Mouse (Mus musculus) spleen, embryonic (tissue): ENCODE measurements around the gene Fbxo36.

Experiments
- CTCF ChIA-PET: fragments of 350-600 bp; sonication (Branson Sonifier 250); formaldehyde crosslinking; loops from one replicate; lab custom pipeline; 2022; lab: Charles Lee

The Fbxo36 gene

DNA sequence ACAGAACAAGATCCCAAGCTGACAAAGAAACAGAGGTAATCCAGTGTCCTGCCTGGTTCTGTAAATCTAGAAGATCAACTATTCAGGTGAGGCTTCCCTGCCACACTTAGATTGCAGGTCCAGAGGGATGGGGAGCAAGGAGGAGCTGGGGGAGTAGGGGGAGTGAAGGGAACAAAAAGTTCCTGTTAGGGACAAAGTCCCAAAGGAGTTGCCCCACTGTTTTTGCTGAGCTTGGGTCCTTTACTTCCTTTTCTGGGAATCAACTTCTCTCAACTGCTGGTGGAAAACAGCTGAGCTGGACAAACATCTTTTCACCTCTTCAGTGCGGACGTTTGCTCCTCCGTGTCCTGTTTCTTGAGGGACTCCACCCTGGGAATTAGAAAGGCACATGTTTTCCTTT is 106.3 kb downstream of the Fbxo36 start:
- CTCF ChIA-PET, result no interaction called here

DNA sequence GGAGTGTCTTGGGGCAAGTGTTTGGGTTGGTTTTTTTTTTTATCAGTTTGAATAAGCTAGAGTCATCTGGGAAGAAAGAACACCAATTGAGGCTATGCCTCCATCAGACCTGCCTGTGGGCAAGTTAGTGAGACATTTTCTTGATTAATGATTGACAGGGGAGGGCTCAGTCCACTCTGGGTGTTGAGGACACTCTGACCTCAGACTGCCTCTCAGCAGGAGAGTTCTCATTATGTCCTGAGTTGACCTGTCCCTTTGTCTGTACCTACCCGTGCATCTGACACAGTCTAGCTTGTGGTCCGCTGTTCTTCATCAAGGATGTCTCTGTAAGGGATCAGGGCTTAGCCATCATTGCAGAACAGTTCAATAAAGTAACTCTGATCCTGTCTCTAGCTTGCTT is 107.7 kb downstream of the Fbxo36 start:
- CTCF ChIA-PET, result no interaction called here
